Mouse (Mus musculus): ENCODE measurements around the gene Nup210l. TPM values are rescaled to one million over a fixed set of nuclear protein-coding genes. Genes with fewer than 3 reads are reported as not detected.

Gene Nup210l
- polyA plus RNA-seq, 1 experiment = 0.35 TPM

- no peak for TF ChIP-seq SRF (IDR thresholded peaks at IDR 0.05; ENCODE audit: control insufficient read depth, insufficient read length, low read depth)
- no peak for TF ChIP-seq MAX (IDR thresholded peaks at IDR 0.05; ENCODE audit: low read depth)
- TF ChIP-seq POLR2AphosphoS2 (IDR thresholded peaks at IDR 0.05; ENCODE audit: insufficient read length, low read depth) = no peak
- no peak for TF ChIP-seq POLR2A (IDR thresholded peaks at IDR 0.05; ENCODE audit: insufficient read length, low read depth)
- TF ChIP-seq TCF12 (IDR thresholded peaks at IDR 0.05; ENCODE audit: insufficient read depth, poor library complexity, severe bottlenecking) = no peak
- TF ChIP-seq CEBPB (IDR thresholded peaks at IDR 0.05; ENCODE audit: insufficient read depth, poor library complexity, severe bottlenecking) = no peak
- TF ChIP-seq MYOD1 (IDR thresholded peaks at IDR 0.05; ENCODE audit: control insufficient read depth in 1 of 3, insufficient read length in 2 of 3, low read depth in 2 of 3) = no peak
- no peak for TF ChIP-seq USF1 (IDR thresholded peaks at IDR 0.05; ENCODE audit: low read depth)
- TF ChIP-seq REST (IDR thresholded peaks at IDR 0.05; ENCODE audit: insufficient read depth, insufficient read length) = no peak
- no peak overlapping the region for H3K4me2 ChIP-seq (ENCODE audit: low read depth)
- H3K27me3 ChIP-seq (ENCODE audit: control insufficient read depth, insufficient read depth, insufficient read length) = no peaks in the 10 kb centered on the region
- peaks cover 37% of the 10 kb centered on the region for H3K79me2 ChIP-seq (ENCODE audit: control insufficient read depth, insufficient read depth)
- peaks cover 32% of the 10 kb centered on the region for H3K36me3 ChIP-seq (ENCODE audit: control insufficient read depth, insufficient read depth)
- H3ac ChIP-seq (ENCODE audit: control insufficient read depth, insufficient read length) = no peak overlapping the region
- H3K4me3 ChIP-seq = no peak overlapping the region
These were observed 153.0 kb downstream of the Nup210l start for GRCm38 (mm10) chr3:90256731-90257530.

- TF ChIP-seq MAX (IDR thresholded peaks at IDR 0.05; ENCODE audit: low read depth) (no peak), MYOG (IDR thresholded peaks at IDR 0.05; ENCODE audit: control insufficient read depth in 1 of 3, insufficient read depth in 1 of 3, insufficient read length in 2 of 3, low read depth in 2 of 3) (no peak), TCF3 (IDR thresholded peaks at IDR 0.05; ENCODE audit: insufficient read length, low read depth) (no peak), SRF (IDR thresholded peaks at IDR 0.05; ENCODE audit: control insufficient read depth, insufficient read length, low read depth) (no peak)
- Histone ChIP-seq H3K79me2 (ENCODE audit: control insufficient read depth, insufficient read depth) (peaks cover 37% of the 10 kb centered on the region), H3K4me2 (ENCODE audit: low read depth) (no peak overlapping the region), H3K27me3 (ENCODE audit: control insufficient read depth, insufficient read depth, insufficient read length) (no peaks in the 10 kb centered on the region), H3ac (ENCODE audit: control insufficient read depth, insufficient read length) (no peak overlapping the region), H3K36me3 (ENCODE audit: control insufficient read depth, insufficient read depth) (peaks cover 32% of the 10 kb centered on the region), H3K4me3 (no peak overlapping the region)
These were observed 154.6 kb downstream of the Nup210l start for GRCm38 (mm10) chr3:90258521-90258920.

Other genes with a start within 250 kb of the Nup210l start
- gene Il6ra, start 190.9 kb upstream of the Nup210l start, polyA plus RNA-seq (2012; fragmentation: generic; extraction: Trizol) = 0.91 TPM
- 20.9 TPM for gene Atp8b2, start 140.6 kb upstream of the Nup210l start, polyA plus RNA-seq (2012; fragmentation: generic; extraction: Trizol)
- gene Hax1, start 105.4 kb upstream of the Nup210l start, polyA plus RNA-seq (2012; fragmentation: generic; extraction: Trizol) = 400 TPM
- gene 4933434E20Rik, start 52.5 kb upstream of the Nup210l start, polyA plus RNA-seq (2012; fragmentation: generic; extraction: Trizol) = 83.8 TPM
- gene Ubap2l, start 51.5 kb upstream of the Nup210l start, polyA plus RNA-seq (2012; fragmentation: generic; extraction: Trizol) = 77.5 TPM
- gene Tpm3, start 31.5 kb upstream of the Nup210l start, polyA plus RNA-seq (2012; fragmentation: generic; extraction: Trizol) = 290 TPM
- 3,699 TPM for gene Rps27, start 109.5 kb downstream of the Nup210l start, polyA plus RNA-seq (2012; fragmentation: generic; extraction: Trizol)
- 28.1 TPM for gene Rab13, start 109.6 kb downstream of the Nup210l start, polyA plus RNA-seq (2012; fragmentation: generic; extraction: Trizol)
- 39.9 TPM for gene Jtb, start 127.5 kb downstream of the Nup210l start, polyA plus RNA-seq (2012; fragmentation: generic; extraction: Trizol)
- 0.22 TPM for gene Creb3l4, start 139.4 kb downstream of the Nup210l start, polyA plus RNA-seq (2012; fragmentation: generic; extraction: Trizol)
- 111 TPM for gene Slc39a1, start 144.0 kb downstream of the Nup210l start, polyA plus RNA-seq (2012; fragmentation: generic; extraction: Trizol)
- 19.9 TPM for gene Crtc2, start 150.0 kb downstream of the Nup210l start, polyA plus RNA-seq (2012; fragmentation: generic; extraction: Trizol)
- 6.6 TPM for gene Dennd4b, start 161.1 kb downstream of the Nup210l start, polyA plus RNA-seq (2012; fragmentation: generic; extraction: Trizol)
- 14.7 TPM for gene Gatad2b, start 189.0 kb downstream of the Nup210l start, polyA plus RNA-seq (2012; fragmentation: generic; extraction: Trizol)

Data from myocyte (in vitro differentiated cells).